Mouse (Mus musculus) heart, adult 2 months (tissue): ENCODE data around the gene Gpha2. TPM values are rescaled to one million over a fixed set of nuclear protein-coding genes. Genes with fewer than 3 reads are reported as not detected.

ENCODE experiments used
- DNase-seq, 2 experiments: peaks; one replicate each; pipeline ENCODE4 v3.0.0; 2021
- H3K27ac ChIP-seq: fragments of 200-600 bp; 2 replicates; pipeline ENCODE4 v1.8.1; 2022
- H3K27me3 ChIP-seq: fragments of 200-500 bp; 2 replicates; pipeline ENCODE4 v1.6.1; 2012; ENCODE audit warnings: mild to moderate bottlenecking, low read length, inconsistent platforms, mixed read lengths; ENCODE audit not compliant: control insufficient read depth, insufficient read depth
- H3K36me3 ChIP-seq: fragments of 200-500 bp; 2 replicates; pipeline ENCODE4 v1.6.1; 2012; ENCODE audit warnings: low read length, inconsistent platforms; ENCODE audit not compliant: control insufficient read depth, insufficient read depth
- H3K4me1 ChIP-seq: fragments of 200-500 bp; 2 replicates; pipeline ENCODE4 v1.6.1; 2011; ENCODE audit warnings: low read length; ENCODE audit not compliant: control insufficient read depth, insufficient read depth
- H3K4me3 ChIP-seq: fragments of 200-600 bp; 2 replicates; pipeline ENCODE4 v1.8.1; 2022
- H3K79me2 ChIP-seq: fragments of 200-500 bp; replicated peaks from 2 replicates; pipeline ENCODE4 v1.6.1; 2012; ENCODE audit warnings: mild to moderate bottlenecking, inconsistent platforms, low read length, moderate library complexity, mixed read lengths; ENCODE audit not compliant: control insufficient read depth, insufficient read depth
- H3K9ac ChIP-seq: fragments of 200-500 bp; 2 replicates; pipeline ENCODE4 v1.6.1; 2012; ENCODE audit warnings: low read depth, mild to moderate bottlenecking, control low read depth, inconsistent platforms, low read length, mixed read lengths
- CTCF ChIP-seq: fragments of 200-600 bp; IDR thresholded peaks from 2 replicates; pipeline ENCODE4 v1.8.1; 2022; ENCODE audit warnings: antibody characterized with exemption, mild to moderate bottlenecking, moderate library complexity
- EP300 ChIP-seq: fragments of 200-500 bp; IDR thresholded peaks from 2 replicates; pipeline ENCODE4 v1.6.1; 2011; ENCODE audit warnings: low read depth, low read length, control low read depth; ENCODE audit not compliant: insufficient read depth
- POLR2A ChIP-seq: fragments of 200-500 bp; IDR thresholded peaks from 2 replicates; pipeline ENCODE4 v1.6.1; 2011; ENCODE audit warnings: mild to moderate bottlenecking, low read depth, low read length, control low read depth; ENCODE audit not compliant: insufficient read depth
- WGBS: fragments of 180-500 bp; shearing (Covaris S2); methylation state at CpG from one replicate; pipeline ENCODE4 v1.1.7; 2018; 5-methylcytosine and 5-hydroxymethylcytosine counted together
- intact Hi-C: fragments of 180-260 bp; cut with DNase I; formaldehyde crosslinking; loops from one replicate; pipeline ENCODE4 v1.15.1; 2025
- polyA plus RNA-seq: library from polyadenylated mRNA; depleted of rRNA; stranded (reverse); fragments of >200 nt; gene quantifications from 2 replicates; pipeline ENCODE4 v1.2.3, GENCODE M21; 2012
- total RNA-seq, 2 experiments: library from RNA; stranded (reverse); gene quantifications; 2 replicates each; pipeline ENCODE4 v1.2.3; 2021

Gpha2 gene
- total and polyA plus RNA-seq, 3 experiments = 0.27 TPM; not detected in 2

DNA sequence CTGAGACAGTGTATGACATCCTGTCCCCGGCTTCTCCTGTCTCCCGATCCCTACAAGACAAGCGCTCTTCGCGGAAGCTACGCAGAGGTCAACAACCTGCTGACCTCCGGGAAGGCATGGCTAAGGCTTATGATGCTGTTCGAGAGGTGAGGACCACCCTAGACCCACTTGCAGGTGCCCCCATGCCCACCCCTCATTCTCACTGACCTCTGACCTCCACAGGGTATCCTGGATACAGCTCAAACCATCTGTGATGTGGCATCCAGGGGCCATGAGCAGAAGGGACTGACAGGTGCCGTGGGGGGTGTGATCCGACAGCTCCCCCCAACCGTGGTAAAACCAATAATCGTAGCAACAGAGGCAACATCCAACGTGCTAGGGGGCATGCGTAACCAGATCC is 35.2 kb downstream of the Gpha2 start:
- no peak overlapping the region for H3K9ac ChIP-seq
- TF ChIP-seq CTCF = no peak
- TF ChIP-seq POLR2A = no peak
- TF ChIP-seq EP300 = no peak
- WGBS = 92% methylated on average over 14 of the region's 14 CpGs
- no peak overlapping the region for H3K4me3 ChIP-seq
- no peak for DNase-seq
- no peaks in the 10 kb centered on the region for H3K79me2 ChIP-seq
- intact Hi-C loops = no loop called here
- no peaks in the 10 kb centered on the region for H3K36me3 ChIP-seq
- H3K27me3 ChIP-seq = no peaks in the 10 kb centered on the region
- no peaks in the 10 kb centered on the region for H3K4me1 ChIP-seq
- no peak overlapping the region for H3K27ac ChIP-seq

DNA sequence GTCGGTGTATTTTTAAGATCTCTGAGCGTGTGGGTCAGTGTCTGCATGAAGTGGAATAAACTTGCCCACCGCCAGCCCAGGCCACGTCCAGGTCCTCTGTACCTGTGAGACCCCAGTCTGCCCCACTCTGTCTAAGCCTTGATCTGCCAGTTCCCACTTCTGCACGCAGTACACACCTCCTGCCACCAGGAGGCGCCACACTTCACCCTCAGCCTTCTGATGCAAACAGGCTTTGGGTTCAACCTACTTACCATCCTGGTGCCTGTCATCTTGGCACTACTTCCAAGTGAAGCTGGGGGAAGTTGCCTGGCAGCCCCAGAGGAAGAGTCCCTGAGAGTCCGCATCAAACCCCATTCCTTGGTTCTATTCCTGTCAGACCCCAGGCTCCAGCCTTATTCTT is 36.0 kb downstream of the Gpha2 start:
- H3K4me3 ChIP-seq = no peak overlapping the region
- WGBS = 65% methylated on average over 7 of the region's 7 CpGs
- no peak overlapping the region for H3K27ac ChIP-seq
- TF ChIP-seq EP300 (peak; percentile 91), CTCF (no peak; the same call in 1 of the 2 replicates), POLR2A (no peak)
- intact Hi-C loops = loop anchor here (1.0 kb wide), 1 partner anchor 69 kb away; no protein-coding TSS in a partner anchor
- no peaks in the 10 kb centered on the region for H3K27me3 ChIP-seq
- no peaks in the 10 kb centered on the region for H3K36me3 ChIP-seq
- H3K79me2 ChIP-seq = no peaks in the 10 kb centered on the region
- no peaks in the 10 kb centered on the region for H3K4me1 ChIP-seq
- H3K9ac ChIP-seq = no peak overlapping the region
- peak; percentile 69 to 85 for DNase-seq

DNA sequence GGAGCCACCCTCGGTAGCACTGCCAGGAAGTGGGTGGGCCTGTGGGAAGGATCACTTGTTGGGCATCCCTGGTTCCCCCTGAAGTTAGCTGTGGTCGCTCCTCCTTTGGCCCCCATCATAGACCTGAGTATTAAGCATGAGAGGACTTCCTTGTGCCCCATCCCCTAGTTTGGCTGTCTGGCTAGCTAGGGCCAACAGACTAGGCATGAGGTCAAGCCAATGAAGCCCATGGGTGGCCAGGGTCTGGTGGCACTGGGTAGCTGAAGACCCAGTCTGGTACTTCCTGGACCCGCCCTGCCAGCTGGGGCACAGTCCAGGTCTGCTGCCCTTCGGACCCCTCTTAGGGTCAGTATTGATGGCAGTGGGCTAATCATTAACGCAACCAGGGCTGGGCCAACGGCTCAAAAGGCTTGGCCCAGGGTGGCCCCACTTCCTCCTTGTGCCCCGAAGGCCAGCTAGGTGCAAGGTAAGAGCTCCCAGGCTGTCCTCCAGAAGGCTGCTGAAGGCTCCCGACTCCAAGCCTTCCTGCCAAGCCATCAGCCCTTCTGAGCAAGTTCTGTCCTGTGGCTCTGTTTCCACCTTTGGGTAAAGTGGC is 36.8 kb downstream of the Gpha2 start:
- Histone ChIP-seq H3K79me2 (no peaks in the 10 kb centered on the region), H3K9ac (no peak overlapping the region), H3K36me3 (no peaks in the 10 kb centered on the region), H3K27me3 (no peaks in the 10 kb centered on the region), H3K4me1 (peaks cover 1% of the 10 kb centered on the region; the same call in 1 of the 2 replicates), H3K27ac (no peak overlapping the region), H3K4me3 (no peak overlapping the region)
- intact Hi-C loops = loop anchor here (1.0 kb wide), 1 partner anchor 68 kb away; no protein-coding TSS in a partner anchor
- WGBS = 84% methylated on average over 8 of the region's 8 CpGs
- no peak for TF ChIP-seq CTCF
- no peak for TF ChIP-seq POLR2A
- no peak for TF ChIP-seq EP300
- DNase-seq = no peak

GRCm38 (mm10) chr19:6264200-6264599 is 38.0 kb downstream of the Gpha2 start:
- no peak for DNase-seq
- intact Hi-C loops = no loop called here
- Histone ChIP-seq H3K27me3 (no peaks in the 10 kb centered on the region), H3K4me1 (peaks cover 1% of the 10 kb centered on the region; the same call in 1 of the 2 replicates), H3K27ac (no peak overlapping the region), H3K79me2 (no peaks in the 10 kb centered on the region), H3K4me3 (no peak overlapping the region), H3K36me3 (no peaks in the 10 kb centered on the region), H3K9ac (no peak overlapping the region)
- 56% methylated on average over 9 of the region's 9 CpGs for WGBS
- TF ChIP-seq POLR2A (no peak), EP300 (no peak), CTCF (no peak)

DNA sequence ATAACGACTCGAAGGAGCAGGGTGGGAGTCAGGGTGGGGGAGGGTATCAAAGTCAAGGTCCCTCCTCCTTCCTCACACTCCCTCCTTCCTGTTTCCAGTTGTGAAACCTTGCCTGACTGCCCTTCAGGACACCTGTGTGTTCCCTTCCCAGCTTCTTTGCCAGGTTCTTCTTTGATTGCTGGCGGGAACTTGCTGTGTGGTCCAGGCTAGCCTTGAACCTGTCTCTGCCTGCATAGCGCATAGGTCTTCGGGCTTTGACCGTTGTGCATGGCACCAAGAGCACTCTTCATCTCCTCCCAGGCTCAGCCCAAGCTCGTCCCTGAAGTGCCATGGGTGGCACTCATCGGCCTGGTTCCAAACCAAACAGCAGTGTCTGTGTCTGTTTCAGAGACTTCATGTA is 38.8 kb downstream of the Gpha2 start:
- Histone ChIP-seq H3K4me3 (no peak overlapping the region), H3K4me1 (peaks cover 3% of the 10 kb centered on the region; the same call in 1 of the 2 replicates), H3K27me3 (no peaks in the 10 kb centered on the region), H3K36me3 (no peaks in the 10 kb centered on the region), H3K79me2 (no peaks in the 10 kb centered on the region), H3K27ac (no peak overlapping the region), H3K9ac (no peak overlapping the region)
- TF ChIP-seq CTCF = no peak
- no peak for TF ChIP-seq EP300
- TF ChIP-seq POLR2A = no peak
- WGBS = 84% methylated on average over 8 of the region's 8 CpGs
- no peak for DNase-seq
- intact Hi-C loops = no loop called here

- H3K4me1 ChIP-seq = peaks cover 3% of the 10 kb centered on the region; the same call in 1 of the 2 replicates
- H3K27ac ChIP-seq = no peak overlapping the region
- no peaks in the 10 kb centered on the region for H3K36me3 ChIP-seq
- no peaks in the 10 kb centered on the region for H3K79me2 ChIP-seq
- no peak for DNase-seq
- intact Hi-C loops = no loop called here
- no peak overlapping the region for H3K9ac ChIP-seq
- no peak overlapping the region for H3K4me3 ChIP-seq
- H3K27me3 ChIP-seq = no peaks in the 10 kb centered on the region
- TF ChIP-seq CTCF = peak; percentile 54
- TF ChIP-seq POLR2A = no peak
- TF ChIP-seq EP300 = no peak
- 74% methylated on average over 6 of the region's 6 CpGs for WGBS
Observed at GRCm38 (mm10) chr19:6265727-6266182, 39.6 kb downstream of the Gpha2 start.
